Mouse (Mus musculus): ENCODE results near the gene Nradd.

The Nradd gene

GRCm38 (mm10) chr9:110635225-110635624 is 11.0 kb upstream of the Nradd start:
- ChIA-PET CTCF (interaction anchor here (0.7 to 2.8 kb wide), 26 partner anchors 9 to 739 kb away, joined by 3 to 16 read pairs (median 4); partner anchors contain the start of genes Nbeal2 (in 2 of the 4) and Nradd (in 2 of the 4)), POLR2A (interaction anchor here in 3 of 4 experiments (0.5 to 2.8 kb wide), 6 partner anchors 10 to 287 kb away, joined by 3 to 14 read pairs (median 4); partner anchors contain the start of gene Nradd (in 2 of the 3))

DNA sequence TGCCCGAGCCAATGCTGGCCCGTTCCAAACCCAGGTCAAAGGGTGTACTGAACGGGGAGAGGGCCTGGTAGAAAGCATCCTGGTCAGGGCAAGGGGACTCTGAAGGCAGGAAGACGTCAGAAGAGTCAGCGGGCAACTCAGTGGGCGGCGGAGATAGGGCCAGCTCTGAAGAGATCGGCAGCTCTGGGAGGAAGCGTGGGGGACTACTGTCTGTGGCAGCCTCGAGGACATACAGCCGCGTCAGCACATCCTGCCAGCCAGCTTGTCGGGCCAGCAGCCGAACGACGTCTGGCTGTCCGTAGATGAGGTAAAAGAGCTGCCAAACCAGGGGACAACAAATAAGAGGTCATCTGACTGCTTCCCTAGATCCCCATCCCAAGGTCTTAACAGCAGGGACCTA is 9.6 kb upstream of the Nradd start:
- ChIA-PET POLR2A (interaction anchor here (0.6 to 2.8 kb wide), 4 partner anchors 9 to 226 kb away, joined by 3 to 14 read pairs (median 6); partner anchors contain the start of genes Ptpn23 (in 2 of the 4) and Nradd (in 1 of the 4)), CTCF (interaction anchor here (1.0 to 3.2 kb wide), 15 partner anchors 10 to 222 kb away, joined by 3 to 21 read pairs (median 5); partner anchors contain the start of genes Nbeal2 (in 2 of the 4), Nradd (in 1 of the 4) and Pth1r (in 1 of the 4))

DNA sequence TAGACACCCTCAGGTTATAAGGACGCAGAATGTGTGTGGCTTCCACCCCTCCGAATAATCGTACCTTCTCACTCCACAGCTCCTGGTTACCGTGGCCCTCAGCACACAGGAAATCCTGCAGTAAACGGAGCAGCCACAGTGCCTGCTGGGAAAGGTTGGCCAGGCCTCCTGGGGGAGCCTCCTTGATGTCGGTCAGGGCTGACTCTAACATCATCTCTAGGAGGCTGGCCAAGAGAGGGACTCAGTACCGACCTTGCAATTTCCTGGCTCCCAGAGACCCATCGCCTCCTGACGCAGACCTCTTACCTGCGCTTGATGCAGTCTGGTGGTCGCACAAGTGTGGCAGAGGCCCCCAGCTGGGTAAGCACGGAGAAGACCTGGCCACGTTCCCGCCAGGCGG is 8.4 kb upstream of the Nradd start:
- ChIA-PET POLR2A (interaction anchor here in 3 of 4 experiments (0.6 to 2.8 kb wide), 6 partner anchors 11 to 240 kb away, joined by 3 to 10 read pairs (median 3); partner anchors contain the start of genes Nbeal2 (in 1 of the 3) and Ptpn23 (in 1 of the 3)), CTCF (interaction anchor here (0.6 to 3.7 kb wide), 26 partner anchors 12 to 1641 kb away, joined by 3 to 23 read pairs (median 6); partner anchors contain the start of genes Nbeal2 (in 3 of the 4), Elp6 (in 1 of the 4), Pfkfb4 (in 1 of the 4) and Scap (in 1 of the 4))

DNA sequence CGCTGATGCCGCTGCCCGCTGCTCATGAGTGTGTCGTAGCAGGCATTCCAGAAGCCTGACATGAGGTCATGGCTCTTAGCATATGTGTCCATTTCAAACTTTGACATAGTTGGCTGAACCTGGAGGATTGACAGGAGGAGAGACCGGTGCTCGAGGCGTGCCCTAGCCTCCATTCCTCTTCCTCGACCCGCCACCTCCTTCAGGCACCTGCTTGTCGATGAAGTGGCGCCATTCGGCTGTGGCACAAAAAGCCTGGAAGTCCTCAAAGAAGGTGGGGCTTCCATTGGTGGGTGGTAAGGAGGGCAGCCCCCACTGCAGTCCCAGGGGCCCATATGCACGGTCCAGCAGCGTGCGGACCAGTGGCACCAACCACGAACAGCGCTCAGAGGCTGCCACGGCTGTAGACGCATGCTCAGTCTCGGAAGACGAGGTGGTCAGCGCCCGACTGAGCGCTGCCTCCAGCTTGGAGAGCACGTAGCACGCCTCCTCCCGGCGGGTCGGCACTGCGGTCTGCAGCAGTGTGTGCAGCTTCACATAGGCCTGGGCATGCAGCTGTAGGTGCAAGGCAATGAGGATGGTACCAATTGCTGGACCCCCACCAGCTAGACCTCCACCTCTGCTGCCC is 7.5 kb upstream of the Nradd start:
- ChIA-PET CTCF (interaction anchor here (0.6 to 3.7 kb wide), 57 partner anchors 9 to 1640 kb away, joined by 3 to 23 read pairs (median 4); partner anchors contain the start of genes Nbeal2 (in 3 of the 4), Ptpn23 (in 2 of the 4), Elp6 (in 1 of the 4) and Kif9 (in 1 of the 4)), POLR2A (interaction anchor here in 3 of 4 experiments (0.6 to 3.2 kb wide), 13 partner anchors 11 to 299 kb away, joined by 3 to 10 read pairs (median 3); partner anchors contain the start of genes Nbeal2 (in 3 of the 3), Ptpn23 (in 1 of the 3) and Scap (in 1 of the 3))

DNA sequence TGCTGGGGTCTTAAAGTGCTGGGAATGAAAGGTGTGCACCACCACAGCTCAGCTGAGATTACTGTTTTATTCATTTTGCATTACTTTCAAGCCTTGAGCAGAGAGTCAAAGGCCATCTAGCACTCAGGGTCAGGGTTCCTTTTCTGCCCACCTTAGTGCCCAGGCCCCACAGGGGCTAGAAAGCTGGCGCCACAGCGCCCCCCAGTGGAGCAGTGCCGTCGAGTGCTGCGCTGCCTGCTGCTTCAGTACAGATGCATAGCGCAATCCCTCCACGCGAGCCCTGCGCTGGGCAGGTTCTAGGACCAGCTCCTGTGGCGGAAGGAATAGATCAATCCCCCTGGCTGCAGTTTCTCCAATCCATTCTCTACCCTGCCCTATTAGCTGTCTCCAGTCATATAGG is 6.9 kb upstream of the Nradd start:
- CTCF ChIA-PET, result interaction anchor here (0.6 to 3.7 kb wide), 53 partner anchors 9 to 366 kb away, joined by 3 to 23 read pairs (median 5); partner anchors contain the start of genes Nbeal2 (in 3 of the 4), Scap (in 2 of the 4) and Ptpn23 (in 1 of the 4)
- POLR2A ChIA-PET, result interaction anchor here in 3 of 4 experiments (0.6 to 3.2 kb wide), 12 partner anchors 10 to 298 kb away, joined by 3 to 10 read pairs (median 3); partner anchors contain the start of genes Nbeal2 (in 2 of the 3), Ptpn23 (in 2 of the 3) and Scap (in 1 of the 3)

DNA sequence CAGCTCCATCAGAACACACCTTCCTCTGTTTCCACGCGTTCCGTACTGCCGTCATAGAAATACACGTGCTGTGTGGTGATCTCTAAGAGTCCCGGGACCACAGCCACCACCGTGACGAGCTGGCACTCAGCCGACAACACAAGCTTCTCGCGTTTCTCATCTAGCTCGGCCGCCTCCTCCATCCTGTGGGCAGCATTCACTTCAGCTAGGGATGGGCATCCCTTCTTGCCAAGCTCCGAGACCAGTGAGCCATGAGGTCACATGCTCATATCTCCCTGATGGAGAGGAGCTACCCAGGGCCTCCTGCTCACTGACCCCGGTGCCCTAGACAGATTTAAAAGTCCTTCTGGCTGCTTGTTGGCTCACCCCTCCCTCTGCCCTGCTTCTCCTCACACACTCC is 5.9 kb upstream of the Nradd start:
- ChIA-PET POLR2A (interaction anchor here in 3 of 4 experiments (0.5 to 3.2 kb wide), 11 partner anchors 9 to 297 kb away, joined by 3 to 10 read pairs (median 3); partner anchors contain the start of genes Ptpn23 (in 2 of the 3), Nbeal2 (in 1 of the 3) and Scap (in 1 of the 3)), CTCF (interaction anchor here in 3 of 4 experiments (0.5 to 3.7 kb wide), 23 partner anchors 9 to 381 kb away, joined by 3 to 23 read pairs (median 5); partner anchors contain the start of genes Nbeal2 (in 1 of the 3) and Scap (in 1 of the 3))

DNA sequence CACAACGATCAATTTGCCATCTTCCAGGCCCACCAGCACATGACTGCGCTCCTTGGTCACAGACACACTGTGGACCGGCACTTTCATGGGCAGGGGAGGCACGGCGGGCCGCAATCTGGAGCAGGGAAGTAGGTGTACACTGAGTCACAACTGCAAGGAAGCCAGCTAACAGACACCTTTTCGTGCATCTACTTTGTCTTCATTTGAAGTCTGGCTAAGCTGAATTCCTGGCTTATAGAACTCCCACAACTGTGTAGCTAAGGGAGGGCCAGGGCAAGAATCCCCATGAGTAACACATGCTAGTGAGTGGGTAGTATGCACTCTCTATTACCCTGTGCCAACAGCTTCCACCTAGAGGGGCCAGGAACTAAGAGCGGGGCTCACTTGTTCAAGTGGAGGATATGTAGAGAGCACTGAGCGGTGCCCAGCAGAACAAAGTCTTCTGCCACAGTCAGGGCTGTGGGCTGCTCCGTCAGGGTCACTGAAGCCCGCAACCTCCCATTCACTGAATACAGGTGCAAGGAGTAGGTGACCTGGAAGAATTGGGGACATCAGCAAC is 1.2 kb upstream of the Nradd start:
- CTCF ChIA-PET, result interaction anchor here in 3 of 4 experiments (0.5 to 2.9 kb wide), 16 partner anchors 9 to 733 kb away, joined by 3 to 13 read pairs (median 4); partner anchors contain the start of gene Scap (in 1 of the 3)
- POLR2A ChIA-PET, result interaction anchor here in 3 of 4 experiments (0.6 to 2.9 kb wide), 58 partner anchors 9 to 646 kb away, joined by 3 to 31 read pairs (median 4); partner anchors contain the start of genes Nbeal2 (in 3 of the 3), Ptpn23 (in 3 of the 3), Setd2 (in 2 of the 3) and Als2cl (in 1 of the 3)

GRCm38 (mm10) chr9:110623416-110624195 is 646 bp downstream of the Nradd start:
- POLR2A ChIA-PET, result interaction anchor here (0.6 to 2.9 kb wide), 28 partner anchors 9 to 648 kb away, joined by 3 to 31 read pairs (median 4); partner anchors contain the start of genes Nbeal2 (in 2 of the 4), Ptpn23 (in 2 of the 4), Ccdc12 (in 1 of the 4) and Epm2aip1 (in 1 of the 4)
- CTCF ChIA-PET, result interaction anchor here in 3 of 4 experiments (0.6 to 2.9 kb wide), 9 partner anchors 11 to 579 kb away, joined by 3 to 10 read pairs (median 4); partner anchors contain the start of gene Kif9 (in 1 of the 3)

GRCm38 (mm10) chr9:110622621-110623219 is 1.5 kb downstream of the Nradd start:
- ChIA-PET CTCF (interaction anchor here in 1 of 4 experiments (2.9 kb wide), 1 partner anchor 12 kb away, joined by 10 read pairs; no protein-coding TSS in a partner anchor), POLR2A (interaction anchor here in 2 of 4 experiments (0.6 kb wide), 2 partner anchors 13 to 92 kb away, joined by 3 to 4 read pairs; no protein-coding TSS in a partner anchor)

DNA sequence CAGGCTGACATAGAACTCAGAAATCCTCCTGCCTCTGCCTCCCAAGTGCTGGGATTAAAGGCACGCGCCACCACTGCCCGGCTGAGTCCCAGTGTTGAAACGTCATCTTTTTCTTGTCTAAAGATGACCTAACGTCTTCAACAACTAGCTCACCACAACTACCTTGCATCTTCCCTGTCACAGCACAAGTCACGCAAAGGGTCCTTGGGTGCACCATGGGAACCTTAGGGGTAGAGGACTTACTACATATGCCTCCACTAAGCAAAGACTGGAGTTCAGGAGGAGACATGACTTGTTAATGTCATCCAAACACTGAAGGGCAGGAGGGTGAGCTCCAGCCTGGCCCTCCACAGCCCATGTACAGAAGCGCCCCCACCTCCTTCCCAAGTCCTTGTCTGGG is 3.6 kb downstream of the Nradd start:
- CTCF ChIA-PET, result interaction anchor here (0.6 to 2.8 kb wide), 7 partner anchors 10 to 465 kb away, joined by 3 to 18 read pairs (median 4); no protein-coding TSS in a partner anchor
- POLR2A ChIA-PET, result interaction anchor here in 2 of 4 experiments (0.7 to 2.4 kb wide), 9 partner anchors 9 to 276 kb away, joined by 3 to 9 read pairs (median 3); no protein-coding TSS in a partner anchor

DNA sequence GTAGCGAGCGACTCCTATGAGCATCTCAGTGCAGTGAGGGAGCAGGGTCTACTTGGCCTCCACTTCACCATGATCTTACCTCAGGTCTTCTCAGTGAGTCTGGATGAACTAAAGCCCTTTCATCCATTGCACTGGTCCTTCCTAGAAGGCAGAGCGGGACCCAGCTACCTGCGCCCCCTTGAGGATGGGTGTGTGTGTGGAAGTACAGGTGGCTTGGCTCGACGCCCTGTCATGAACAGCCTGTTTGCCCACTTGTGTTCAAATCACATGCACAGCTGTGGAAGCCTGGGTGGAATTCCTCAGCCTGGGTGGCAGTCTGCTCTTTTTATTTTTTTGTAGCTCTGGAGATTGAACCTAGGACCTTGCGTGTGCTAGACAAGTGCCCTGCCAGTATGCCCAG is 4.1 kb downstream of the Nradd start:
- ChIA-PET POLR2A (interaction anchor here in 2 of 4 experiments (0.7 to 2.4 kb wide), 5 partner anchors 10 to 275 kb away, joined by 3 to 9 read pairs (median 3); no protein-coding TSS in a partner anchor), CTCF (interaction anchor here (0.5 to 2.8 kb wide), 10 partner anchors 10 to 466 kb away, joined by 3 to 18 read pairs (median 3); no protein-coding TSS in a partner anchor)

DNA sequence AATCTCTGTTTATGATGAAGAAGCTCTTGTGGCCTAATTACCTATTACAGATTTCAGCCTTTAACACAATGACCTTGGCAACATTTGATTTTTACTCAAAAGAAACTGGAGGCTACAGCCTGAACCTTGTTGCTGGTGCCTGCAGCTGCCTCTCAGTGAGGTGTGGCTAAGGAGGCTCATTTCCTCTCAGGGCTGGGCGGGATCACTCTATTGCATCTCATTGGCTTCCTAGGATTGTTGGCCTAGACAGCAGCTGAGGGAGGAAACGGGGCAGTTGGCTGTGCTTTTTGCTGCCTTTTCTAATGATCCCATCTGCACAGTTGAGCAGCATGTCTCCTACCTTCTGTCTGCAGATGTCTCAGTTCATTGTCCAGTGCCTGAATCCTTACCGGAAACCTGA is 7.2 kb downstream of the Nradd start:
- POLR2A ChIA-PET, result interaction anchor here (0.6 to 2.3 kb wide), 9 partner anchors 8 to 394 kb away, joined by 3 to 9 read pairs (median 4); no protein-coding TSS in a partner anchor
- CTCF ChIA-PET, result interaction anchor here in 3 of 4 experiments (0.6 to 1.2 kb wide), 8 partner anchors 8 to 699 kb away, joined by 3 to 9 read pairs (median 4); partner anchors contain the start of gene Ptpn23 (in 1 of the 3)

GRCm38 (mm10) chr9:110611471-110611870 is 12.8 kb downstream of the Nradd start:
- POLR2A ChIA-PET, result interaction anchor here in 1 of 4 experiments (0.7 kb wide), 1 partner anchor 20 kb away, joined by 6 read pairs; no protein-coding TSS in a partner anchor
- CTCF ChIA-PET, result interaction anchor here in 2 of 4 experiments (0.6 kb wide), 2 partner anchors 43 to 163 kb away, joined by 3 to 9 read pairs; no protein-coding TSS in a partner anchor

DNA sequence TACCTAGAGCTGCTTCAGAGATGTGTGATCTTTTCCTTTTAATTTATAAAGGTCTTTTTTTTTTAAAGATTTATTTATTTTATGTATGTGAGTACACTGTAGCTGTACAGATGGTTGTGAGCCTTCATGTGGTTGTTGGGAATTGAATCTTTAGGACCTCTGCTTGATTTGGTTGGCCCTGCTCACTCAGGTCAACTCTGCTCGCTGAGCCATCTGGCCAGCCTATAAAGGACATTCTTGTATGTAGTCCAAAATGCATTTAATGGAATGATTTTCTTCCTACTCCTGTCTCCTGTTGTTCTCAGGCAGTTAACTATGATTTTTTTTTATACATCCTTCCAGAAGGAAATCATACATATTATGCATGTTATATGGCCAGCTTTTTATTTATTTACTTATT is 40.7 kb downstream of the Nradd start:
- CTCF ChIA-PET, result interaction anchor here in 3 of 4 experiments (0.9 to 1.6 kb wide), 6 partner anchors 36 to 198 kb away, joined by 3 to 5 read pairs (median 4); no protein-coding TSS in a partner anchor
- POLR2A ChIA-PET, result interaction anchor here (0.6 to 2.8 kb wide), 9 partner anchors 9 to 1999 kb away, joined by 3 to 8 read pairs (median 3); no protein-coding TSS in a partner anchor

GRCm38 (mm10) chr9:110582161-110582560 is 42.1 kb downstream of the Nradd start:
- ChIA-PET POLR2A (interaction anchor here in 1 of 4 experiments (0.8 to 2.8 kb wide), 4 partner anchors 11 to 50 kb away, joined by 3 to 8 read pairs (median 4); no protein-coding TSS in a partner anchor), CTCF (interaction anchor here in 3 of 4 experiments (1.2 to 1.6 kb wide), 4 partner anchors 38 to 199 kb away, joined by 3 to 5 read pairs (median 4); no protein-coding TSS in a partner anchor)
